Mouse (Mus musculus): ENCODE data around the gene Spint4. TPM values are rescaled to one million over a fixed set of nuclear protein-coding genes. Genes with fewer than 3 reads are reported as not detected.

Spint4 gene
- total and polyA plus RNA-seq, 3 experiments, result not detected

DNA sequence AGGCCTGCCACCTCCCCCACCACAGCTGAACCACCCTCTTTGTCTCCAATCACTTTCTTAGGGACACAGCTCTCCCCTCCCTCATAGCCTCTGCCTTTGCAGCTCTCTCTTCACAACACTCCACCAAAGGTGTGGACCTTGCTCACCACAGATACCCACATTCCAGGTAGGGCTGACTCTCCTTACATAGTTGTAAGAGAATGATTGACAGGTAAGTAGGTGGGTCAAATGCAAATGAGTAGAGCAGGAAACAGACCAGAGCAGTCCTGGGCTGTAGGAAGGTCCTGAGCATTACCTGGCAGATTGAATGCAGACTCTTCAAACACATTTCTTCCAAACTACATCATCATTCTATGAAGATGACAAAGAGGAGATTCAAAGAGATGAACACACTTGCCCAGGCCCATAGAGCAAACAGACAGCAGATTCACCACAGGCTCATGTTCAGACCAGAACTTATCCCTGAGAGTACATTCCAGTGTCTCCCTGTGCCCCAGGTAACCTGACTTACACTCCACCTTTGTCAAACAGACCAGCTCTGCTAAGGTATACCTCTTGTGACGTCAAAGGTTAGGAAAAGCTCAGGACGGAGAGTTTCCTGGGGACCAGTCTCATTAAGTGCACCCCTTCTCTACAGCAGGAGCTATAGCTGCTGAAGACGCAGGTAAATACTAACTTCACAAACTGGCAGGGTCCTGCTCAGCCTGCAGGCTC lies 39.2 kb downstream of the Spint4 start:
- TF ChIP-seq RCOR1 (IDR thresholded peaks at IDR 0.05; ENCODE audit: low read depth, low read length) (no peak), E2F4 (IDR thresholded peaks at IDR 0.05; ENCODE audit: borderline replicate concordance, low read depth, low read length) (no peak), NRF1 (IDR thresholded peaks at IDR 0.05; ENCODE audit: insufficient read depth, low read depth, low read length, poor library complexity, severe bottlenecking) (no peak), ETS1 (IDR thresholded peaks at IDR 0.05; ENCODE audit: low read depth, low read length) (no peak), BHLHE40 (IDR thresholded peaks at IDR 0.05; ENCODE audit: borderline replicate concordance, low read depth, low read length) (no peak), MEF2A (IDR thresholded peaks at IDR 0.05; ENCODE audit: extremely low read depth, insufficient replicate concordance, low read depth, low read length, poor library complexity, severe bottlenecking) (no peak), HCFC1 (IDR thresholded peaks at IDR 0.05; ENCODE audit: low read depth, low read length) (no peak), MAX (IDR thresholded peaks at IDR 0.05; ENCODE audit: low read length) (no peak), ZKSCAN1 (IDR thresholded peaks at IDR 0.05; ENCODE audit: low read depth, low read length) (no peak), USF2 (IDR thresholded peaks at IDR 0.05; ENCODE audit: borderline replicate concordance in 1 of 2, insufficient read depth in 1 of 2, low read depth in 1 of 2, low read length in 2 of 2) (no peak), JUND (IDR thresholded peaks at IDR 0.05; ENCODE audit: low read depth, low read length) (no peak), CHD1 (IDR thresholded peaks at IDR 0.05; ENCODE audit: low read depth, low read length) (no peak), CTCF (IDR thresholded peaks at IDR 0.05 in 2 of 3, conservative IDR thresholded peaks at IDR 0.05 in 1 of 3; ENCODE audit: control insufficient read depth in 1 of 3, insufficient read depth in 1 of 3, low read depth in 2 of 3, low read length in 3 of 3, poor library complexity in 1 of 3, severe bottlenecking in 1 of 3) (no peak)

DNA sequence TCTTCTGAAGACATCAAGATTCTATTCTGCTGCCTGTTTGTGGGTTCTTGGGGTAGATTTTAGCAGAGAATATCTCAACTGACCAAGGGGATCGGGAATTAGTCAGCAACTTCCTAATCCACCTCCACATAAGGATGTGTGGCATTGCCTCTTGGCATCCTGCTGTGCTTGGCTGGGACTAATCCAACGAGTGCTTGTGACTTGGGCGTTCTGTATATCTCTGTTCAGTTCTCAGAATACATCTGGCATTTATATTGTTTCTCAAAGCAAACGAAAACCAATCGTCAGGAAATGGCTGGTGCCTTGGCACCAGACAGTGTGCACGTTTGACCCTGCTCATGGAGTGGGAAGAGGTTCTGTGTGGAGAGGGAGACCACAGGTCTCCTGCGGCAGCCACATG lies 41.6 kb downstream of the Spint4 start:
- Histone ChIP-seq H3K4me3 (ENCODE audit: control insufficient read depth in 1 of 2, insufficient read depth in 1 of 2, low read depth in 2 of 2, low read length in 2 of 2) (no peak overlapping the region), H3K4me1 (ENCODE audit: control insufficient read depth in 1 of 2, insufficient read depth in 2 of 2, low read length in 2 of 2) (peaks cover 9 to 14% of the 10 kb centered on the region in 2 experiments), H3K27me3 (ENCODE audit: control insufficient read depth in 1 of 2, insufficient read depth in 2 of 2, low read length in 2 of 2) (peaks cover 0 to 6% of the 10 kb centered on the region in 2 experiments; a peak in 2 of 4 replicates), H3K36me3 (ENCODE audit: control insufficient read depth in 1 of 2, insufficient read depth in 2 of 2, low read length in 2 of 2) (peaks cover 0 to 7% of the 10 kb centered on the region in 2 experiments; a peak in 2 of 4 replicates), H3K79me2 (ENCODE audit: control insufficient read depth, insufficient read depth, low read length, poor library complexity) (no peaks in the 10 kb centered on the region), H3K27ac (ENCODE audit: control insufficient read depth, low read depth, low read length) (no peak overlapping the region), H3K9ac (ENCODE audit: control insufficient read depth, low read depth, low read length, poor library complexity, severe bottlenecking) (no peak overlapping the region), H3K9me3 (replicated peaks; ENCODE audit: insufficient read depth, low read length) (no peaks in the 10 kb centered on the region)
- peak in 1 of 2 experiments; percentile 33; a peak in 1 of 4 replicates for TF ChIP-seq EP300 (IDR thresholded peaks at IDR 0.05; ENCODE audit: low read depth in 1 of 2, low read length in 2 of 2)
- TF ChIP-seq HCFC1 (IDR thresholded peaks at IDR 0.05; ENCODE audit: low read depth, low read length), result no peak
- DNase-seq (ENCODE audit: low read depth, low spot score), result no peak

More for the DNA sequence above, 39.2 kb downstream of the Spint4 start:
- Histone ChIP-seq H3K4me1 (ENCODE audit: control insufficient read depth in 1 of 2, insufficient read depth in 2 of 2, low read length in 2 of 2) (peaks cover 2 to 3% of the 10 kb centered on the region in 2 experiments; a peak in 1 of 4 replicates), H3K79me2 (ENCODE audit: control insufficient read depth, insufficient read depth, low read length, poor library complexity) (no peaks in the 10 kb centered on the region), H3K9me3 (replicated peaks; ENCODE audit: insufficient read depth, low read length) (no peaks in the 10 kb centered on the region), H3K4me3 (ENCODE audit: control insufficient read depth in 1 of 2, insufficient read depth in 1 of 2, low read depth in 2 of 2, low read length in 2 of 2) (no peak overlapping the region), H3K36me3 (ENCODE audit: control insufficient read depth in 1 of 2, insufficient read depth in 2 of 2, low read length in 2 of 2) (no peaks in the 10 kb centered on the region), H3K27ac (ENCODE audit: control insufficient read depth, low read depth, low read length) (no peak overlapping the region), H3K27me3 (ENCODE audit: control insufficient read depth in 1 of 2, insufficient read depth in 2 of 2, low read length in 2 of 2) (peaks cover 0 to 6% of the 10 kb centered on the region in 2 experiments; a peak in 2 of 4 replicates), H3K9ac (ENCODE audit: control insufficient read depth, low read depth, low read length, poor library complexity, severe bottlenecking) (no peak overlapping the region)
- DNase-seq (ENCODE audit: low read depth, low spot score), result no peak

Data from MEL (cell line).